Mouse (Mus musculus) lung, postnatal 0 days (tissue): ENCODE data around the gene Mast4.

Experiments used
- CTCF ChIP-seq: IDR thresholded peaks from 2 replicates; pipeline ENCODE4 v1.5.1; 2016; ENCODE audit warnings: antibody characterized with exemption, mild to moderate bottlenecking
- EP300 ChIP-seq: IDR thresholded peaks from 2 replicates; pipeline ENCODE4 v1.6.1; 2016; ENCODE audit warnings: antibody characterized with exemption, mild to moderate bottlenecking, control low read depth

- no peak for TF ChIP-seq EP300
- no peak for TF ChIP-seq CTCF
These were observed 640.9 kb downstream of the Mast4 start, which contains the start of gene Cd180 for GRCm38 (mm10) chr13:102693341-102693801.
